Mouse (Mus musculus) kidney, embryonic 16.5 days (tissue): ENCODE results near the gene Bcl10. TPM values are rescaled to one million over a fixed set of nuclear protein-coding genes. Genes with fewer than 3 reads are reported as not detected.

Experiments used
- ATAC-seq: fragments of 200-750 bp; cut with Nextera tagmentation; 2 replicates; pipeline ENCODE4 v1.8.0; 2017; ENCODE audit warnings: moderate TSS enrichment; ENCODE audit not compliant: low FRiP score, low TSS enrichment
- H3K27ac ChIP-seq: fragments of 300-500 bp; sonication (generic); 2 replicates; pipeline ENCODE4 v1.5.1; 2014; ENCODE audit warnings: low read length
- H3K27me3 ChIP-seq: fragments of 300-500 bp; sonication (generic); 2 replicates; pipeline ENCODE4 v1.6.1; 2014; ENCODE audit warnings: low read length, control low read depth, mixed read lengths; ENCODE audit not compliant: insufficient read depth
- H3K36me3 ChIP-seq: fragments of 300-500 bp; sonication (generic); 2 replicates; pipeline ENCODE4 v1.6.1; 2014; ENCODE audit warnings: low read length, control low read depth, mixed read lengths; ENCODE audit not compliant: insufficient read depth
- H3K4me1 ChIP-seq: fragments of 300-500 bp; sonication (generic); 2 replicates; pipeline ENCODE4 v1.6.1; 2014; ENCODE audit warnings: low read length, control low read depth, mixed read lengths; ENCODE audit not compliant: insufficient read depth
- H3K4me2 ChIP-seq: fragments of 300-500 bp; sonication (generic); replicated peaks from 2 replicates; pipeline ENCODE4 v1.6.1; 2014; ENCODE audit warnings: low read depth, low read length
- H3K4me3 ChIP-seq: fragments of 300-500 bp; sonication (generic); 2 replicates; pipeline ENCODE4 v1.5.1; 2014; ENCODE audit warnings: mild to moderate bottlenecking, low read length
- H3K9ac ChIP-seq: fragments of 300-500 bp; sonication (generic); replicated peaks from 2 replicates; pipeline ENCODE4 v1.6.1; 2014; ENCODE audit warnings: low read length
- H3K9me3 ChIP-seq: fragments of 300-500 bp; sonication (generic); 2 replicates; pipeline ENCODE4 v1.6.1; 2016; ENCODE audit warnings: low read length, control low read depth
- WGBS: fragments of 180-500 bp; shearing (Covaris S2); extraction: QIAGEN DNeasy Blood & Tissue Kit; methylation state at CpG from one replicate; pipeline ENCODE4 v1.1.7; 2014; 5-methylcytosine and 5-hydroxymethylcytosine counted together
- polyA plus RNA-seq: library from polyadenylated mRNA; unstranded; fragments of >200 nt; fragmentation: Nextera tagmentation; extraction: Ambion mirVana; gene quantifications from 2 replicates; pipeline ENCODE4 v1.2.1, GENCODE M21; 2015

Gene Bcl10
- polyA plus RNA-seq, 1 experiment from 2014 or later, result 56.2 TPM

- Histone ChIP-seq H3K9me3 (no peaks in the 10 kb centered on the region), H3K4me2 (no peak overlapping the region), H3K4me1 (peaks cover 14% of the 10 kb centered on the region), H3K27me3 (no peaks in the 10 kb centered on the region), H3K27ac (peak overlapping the region; percentile 80), H3K36me3 (peaks cover 6% of the 10 kb centered on the region), H3K9ac (no peak overlapping the region), H3K4me3 (no peak overlapping the region)
- ATAC-seq, result peak; percentile 67
- 40% methylated on average over 5 of the region's 5 CpGs for WGBS
Observed at GRCm38 (mm10) chr3:145885851-145886464, 36.6 kb upstream of the Bcl10 start.

- Histone ChIP-seq H3K9ac (no peak overlapping the region), H3K4me3 (no peak overlapping the region), H3K27me3 (no peaks in the 10 kb centered on the region), H3K27ac (no peak overlapping the region), H3K4me2 (no peak overlapping the region), H3K9me3 (no peaks in the 10 kb centered on the region), H3K4me1 (peaks cover 14% of the 10 kb centered on the region), H3K36me3 (peaks cover 6% of the 10 kb centered on the region)
- 82% methylated on average over 6 of the region's 6 CpGs for WGBS
- ATAC-seq, result no peak
Observed at GRCm38 (mm10) chr3:145887430-145887971, 35.1 kb upstream of the Bcl10 start.

DNA sequence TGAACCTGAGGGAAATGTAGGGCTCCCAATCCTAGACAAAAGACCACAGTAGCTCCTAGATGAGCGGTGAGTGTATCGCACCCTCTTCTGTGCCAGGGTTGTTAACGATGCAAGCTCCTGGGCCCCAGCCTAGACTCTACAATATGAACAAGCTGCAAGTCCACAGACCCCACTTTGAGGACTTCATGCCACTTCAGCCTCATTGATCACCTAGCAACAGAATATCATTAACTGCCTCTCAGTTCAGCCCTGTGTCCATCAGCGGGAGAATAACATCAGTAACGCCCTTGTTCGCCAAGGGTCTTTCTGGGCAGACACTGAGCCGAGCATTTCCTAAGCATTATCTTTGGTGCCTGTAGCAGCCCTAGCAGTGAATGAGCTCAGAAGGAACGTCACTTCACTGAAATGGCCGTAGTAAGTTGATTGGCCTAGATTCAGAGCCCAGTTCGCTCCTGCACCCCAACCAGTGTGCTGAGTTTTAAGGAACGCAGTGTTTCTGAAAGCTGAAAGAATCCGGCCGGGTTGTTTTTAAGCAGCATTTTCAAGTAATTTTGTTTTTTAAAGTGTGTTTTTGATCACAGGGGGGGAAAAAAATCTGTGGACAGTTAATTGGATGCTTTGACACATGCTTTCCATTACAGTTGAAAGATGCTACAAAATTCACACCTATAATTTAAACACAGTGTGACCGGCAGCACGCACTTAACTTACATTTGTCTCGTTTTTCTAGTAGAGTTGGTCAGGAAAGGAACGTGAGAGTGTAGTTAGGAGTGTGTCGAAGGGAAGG is 32.1 kb upstream of the Bcl10 start:
- no peak overlapping the region for H3K4me2 ChIP-seq
- H3K27ac ChIP-seq, result no peak overlapping the region
- no peaks in the 10 kb centered on the region for H3K27me3 ChIP-seq
- H3K9ac ChIP-seq, result no peak overlapping the region
- H3K4me3 ChIP-seq, result no peak overlapping the region
- peaks cover 11% of the 10 kb centered on the region for H3K4me1 ChIP-seq
- H3K36me3 ChIP-seq, result peaks cover 6% of the 10 kb centered on the region
- WGBS, result 86% methylated on average over 18 of the region's 18 CpGs
- H3K9me3 ChIP-seq, result no peaks in the 10 kb centered on the region
- ATAC-seq, result no peak

DNA sequence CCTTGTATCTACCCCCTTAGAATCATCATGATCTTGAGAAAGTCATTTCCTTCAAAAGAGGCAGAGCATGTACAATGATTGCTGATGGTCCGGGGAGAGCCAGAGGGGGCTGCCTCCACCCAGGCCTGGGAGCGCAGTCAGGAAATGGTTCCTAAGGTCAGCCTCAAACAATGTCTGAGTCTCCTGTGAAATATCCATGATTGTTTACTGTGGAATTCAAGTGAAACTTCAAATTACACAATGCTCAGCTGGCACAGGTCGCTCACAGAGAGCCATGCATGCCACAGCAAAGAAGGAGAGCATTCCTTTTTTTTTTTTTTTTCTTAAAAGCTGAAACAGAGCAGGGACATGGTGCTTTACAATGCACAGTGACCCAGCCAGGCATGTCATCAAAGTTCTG is 30.2 kb upstream of the Bcl10 start:
- Histone ChIP-seq H3K4me3 (no peak overlapping the region), H3K4me2 (no peak overlapping the region), H3K9me3 (no peaks in the 10 kb centered on the region), H3K27ac (no peak overlapping the region), H3K4me1 (no peaks in the 10 kb centered on the region), H3K27me3 (no peaks in the 10 kb centered on the region), H3K36me3 (peaks cover 6% of the 10 kb centered on the region), H3K9ac (no peak overlapping the region)
- WGBS, result 67% methylated on average over 3 of the region's 3 CpGs
- ATAC-seq, result no peak

GRCm38 (mm10) chr3:145894131-145894530 is 28.5 kb upstream of the Bcl10 start:
- Histone ChIP-seq H3K9me3 (no peaks in the 10 kb centered on the region), H3K27me3 (no peaks in the 10 kb centered on the region), H3K4me1 (0 out of 2 replicates have a peak, but pooled peaks cover under 1% of the 10 kb centered on the region), H3K36me3 (peaks cover 6% of the 10 kb centered on the region), H3K4me2 (no peak overlapping the region), H3K27ac (no peak overlapping the region), H3K9ac (no peak overlapping the region), H3K4me3 (no peak overlapping the region)
- ATAC-seq, result no peak
- WGBS, result 61% methylated on average over 12 of the region's 12 CpGs

GRCm38 (mm10) chr3:145897749-145898148 is 24.9 kb upstream of the Bcl10 start:
- no peaks in the 10 kb centered on the region for H3K27me3 ChIP-seq
- 74% methylated on average over 11 of the region's 11 CpGs for WGBS
- no peak overlapping the region for H3K4me2 ChIP-seq
- no peaks in the 10 kb centered on the region for H3K36me3 ChIP-seq
- no peak overlapping the region for H3K27ac ChIP-seq
- H3K9ac ChIP-seq, result no peak overlapping the region
- H3K4me1 ChIP-seq, result 0 out of 2 replicates have a peak, but pooled peaks cover 3% of the 10 kb centered on the region
- no peak for ATAC-seq
- no peak overlapping the region for H3K4me3 ChIP-seq
- H3K9me3 ChIP-seq, result no peaks in the 10 kb centered on the region

DNA sequence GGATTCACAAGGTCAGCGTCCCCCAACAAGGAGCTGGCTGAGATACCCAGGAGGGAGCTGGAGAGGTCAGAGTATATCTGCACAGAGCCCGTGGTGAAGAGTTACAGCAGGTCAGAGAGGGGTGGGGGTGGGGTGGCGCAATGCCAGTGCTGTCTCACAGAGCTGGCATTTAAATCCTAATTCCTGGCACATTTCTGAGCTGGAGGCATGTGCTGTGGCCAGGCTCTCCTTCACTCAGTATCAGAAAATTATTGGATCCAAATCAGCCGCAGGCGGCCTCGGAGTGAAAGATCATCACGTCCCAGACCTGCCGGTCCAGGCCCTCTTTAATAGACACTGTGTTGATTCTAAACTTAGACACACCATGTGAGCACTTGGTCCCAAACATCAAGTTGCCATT is 22.8 kb upstream of the Bcl10 start:
- H3K9me3 ChIP-seq, result no peaks in the 10 kb centered on the region
- no peak overlapping the region for H3K9ac ChIP-seq
- H3K27ac ChIP-seq, result no peak overlapping the region
- no peak overlapping the region for H3K4me3 ChIP-seq
- H3K4me1 ChIP-seq, result 0 out of 2 replicates have a peak, but pooled peaks cover 3% of the 10 kb centered on the region
- no peak overlapping the region for H3K4me2 ChIP-seq
- no peaks in the 10 kb centered on the region for H3K36me3 ChIP-seq
- no peaks in the 10 kb centered on the region for H3K27me3 ChIP-seq
- WGBS, result 81% methylated on average over 8 of the region's 8 CpGs
- peak; percentile 33; the same call in 1 of the 2 replicates for ATAC-seq

DNA sequence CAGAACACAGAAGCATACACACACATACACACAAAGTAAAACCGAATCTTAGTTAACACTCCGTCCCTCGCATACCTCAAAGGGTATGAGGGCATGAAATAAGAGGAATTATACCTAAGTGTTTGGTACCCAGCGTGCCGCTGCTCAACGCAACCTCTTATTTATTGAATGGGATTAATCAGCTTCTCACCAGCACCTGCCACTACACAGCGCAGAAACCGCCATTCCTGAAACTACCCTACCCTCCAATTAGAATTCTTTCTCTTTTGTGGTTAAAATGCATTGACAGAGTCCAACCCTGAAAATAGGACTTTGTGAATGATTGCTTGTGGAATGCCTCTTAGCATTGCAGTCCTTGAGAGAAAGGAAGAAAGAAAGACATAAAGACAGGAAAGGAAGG is 19.1 kb upstream of the Bcl10 start:
- WGBS, result 94% methylated on average over 8 of the region's 8 CpGs
- Histone ChIP-seq H3K4me2 (no peak overlapping the region), H3K9me3 (no peaks in the 10 kb centered on the region), H3K27me3 (no peaks in the 10 kb centered on the region), H3K27ac (no peak overlapping the region), H3K9ac (no peak overlapping the region), H3K36me3 (no peaks in the 10 kb centered on the region), H3K4me1 (peaks cover 3% of the 10 kb centered on the region; the same call in 1 of the 2 replicates), H3K4me3 (no peak overlapping the region)
- no peak for ATAC-seq

DNA sequence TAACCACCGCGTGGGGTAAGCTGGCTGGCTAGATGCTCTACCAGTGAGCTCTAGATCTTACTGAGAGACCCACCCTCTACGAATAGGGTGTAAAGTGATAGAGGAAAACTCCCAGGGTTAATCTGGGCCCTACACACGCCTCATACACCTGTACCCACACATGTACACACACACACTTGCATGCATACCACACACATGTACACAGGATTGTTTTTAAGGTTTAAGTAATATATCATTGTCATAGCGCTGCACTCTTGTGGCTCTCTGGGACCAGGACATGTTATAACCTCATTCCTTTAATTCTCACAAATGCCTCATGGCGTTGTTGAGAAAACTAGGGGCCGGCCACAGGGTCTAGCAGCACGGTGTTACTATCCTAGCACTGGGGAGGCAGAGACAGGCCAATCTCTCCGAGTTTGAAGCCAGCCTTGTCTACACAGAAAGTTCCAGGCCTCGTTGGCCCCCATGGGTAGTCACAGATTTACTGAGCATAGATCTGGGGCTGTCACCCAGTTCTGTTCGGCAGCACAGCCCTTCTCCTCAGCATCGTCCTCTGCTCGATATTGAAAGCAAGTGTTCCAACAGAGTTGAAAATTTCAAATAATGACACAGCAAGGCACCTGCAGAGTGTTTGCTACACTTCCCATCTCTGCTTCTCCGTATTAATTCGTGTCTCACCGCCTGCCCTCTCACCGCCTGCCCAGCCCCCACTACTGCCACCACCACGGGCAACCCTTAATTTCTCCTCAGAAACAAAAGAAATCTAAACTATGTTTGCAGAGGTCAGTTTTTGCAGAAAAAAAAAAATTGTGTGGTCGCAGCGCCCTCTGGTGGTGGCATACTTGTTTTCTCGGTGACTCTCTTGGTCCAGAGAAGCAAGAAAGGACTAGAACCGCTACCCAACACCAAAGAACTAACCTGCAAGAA is 17.5 kb upstream of the Bcl10 start:
- peak; percentile 50; the same call in 1 of the 2 replicates for ATAC-seq
- peak overlapping the region; percentile 35; the same call in 1 of the 2 replicates for H3K4me2 ChIP-seq
- no peaks in the 10 kb centered on the region for H3K36me3 ChIP-seq

More for the DNA sequence above, 17.5 kb upstream of the Bcl10 start:
- H3K27ac ChIP-seq, result no peak overlapping the region
- H3K4me1 ChIP-seq, result no peaks in the 10 kb centered on the region; the same call in 1 of the 2 replicates
- no peak overlapping the region for H3K9ac ChIP-seq
- no peaks in the 10 kb centered on the region for H3K9me3 ChIP-seq
- 58% methylated on average over 22 of the region's 22 CpGs for WGBS
- H3K4me3 ChIP-seq, result no peak overlapping the region
- no peaks in the 10 kb centered on the region for H3K27me3 ChIP-seq
